Mouse (Mus musculus) intestine, embryonic 14.5 days (tissue): ENCODE results near the gene Traf3ip3. TPM values are rescaled to one million over a fixed set of nuclear protein-coding genes. Genes with fewer than 3 reads are reported as not detected.

ENCODE experiments used
- ATAC-seq: fragments of 200-750 bp; cut with Nextera tagmentation; replicated peaks from 2 replicates; pipeline ENCODE4 v1.8.0; 2017; ENCODE audit warnings: low read depth, moderate number of reproducible peaks, moderate TSS enrichment, moderate library complexity; ENCODE audit not compliant: low FRiP score, low TSS enrichment
- DNase-seq: peaks from one replicate; pipeline ENCODE4 v3.0.0-alpha.2; 2018; ENCODE audit warnings: low spot score
- H3K27ac ChIP-seq: fragments of 300-500 bp; sonication (generic); 2 replicates; pipeline ENCODE4 v1.5.1; 2014; ENCODE audit warnings: low read depth, mild to moderate bottlenecking, control low read depth
- H3K27me3 ChIP-seq: fragments of 300-500 bp; sonication (generic); replicated peaks from 2 replicates; pipeline ENCODE4 v1.6.1; 2014; ENCODE audit warnings: low read length, control low read depth; ENCODE audit not compliant: control insufficient read depth, insufficient read depth
- H3K36me3 ChIP-seq: fragments of 300-500 bp; sonication (generic); 2 replicates; pipeline ENCODE4 v1.6.1; 2014; ENCODE audit warnings: low read length, control low read depth; ENCODE audit not compliant: control insufficient read depth, insufficient read depth
- H3K4me1 ChIP-seq: fragments of 300-500 bp; sonication (generic); replicated peaks from 2 replicates; pipeline ENCODE4 v1.6.1; 2014; ENCODE audit warnings: low read length, control low read depth, mixed read lengths; ENCODE audit not compliant: control insufficient read depth, insufficient read depth
- H3K4me2 ChIP-seq: fragments of 300-500 bp; sonication (generic); 2 replicates; pipeline ENCODE4 v1.6.1; 2014; ENCODE audit warnings: low read length
- H3K4me3 ChIP-seq: fragments of 300-500 bp; sonication (generic); 2 replicates; pipeline ENCODE4 v1.5.1; 2014; ENCODE audit warnings: low read depth, low read length, control low read depth, mixed read lengths
- H3K9ac ChIP-seq: fragments of 300-500 bp; sonication (generic); 2 replicates; pipeline ENCODE4 v1.6.1; 2014; ENCODE audit warnings: mild to moderate bottlenecking, low read length
- H3K9me3 ChIP-seq: fragments of 300-500 bp; sonication (generic); 2 replicates; pipeline ENCODE4 v1.6.1; 2016; ENCODE audit warnings: low read length, control low read depth; ENCODE audit not compliant: control insufficient read depth
- WGBS: fragments of 180-500 bp; shearing (Covaris S2); extraction: QIAGEN DNeasy Blood & Tissue Kit; methylation state at CpG from one replicate; pipeline ENCODE4 v1.1.7; 2014; 5-methylcytosine and 5-hydroxymethylcytosine counted together
- polyA plus RNA-seq: library from polyadenylated mRNA; unstranded; fragments of >200 nt; fragmentation: Nextera tagmentation; extraction: Ambion mirVana; gene quantifications from 2 replicates; pipeline ENCODE4 v1.2.1, GENCODE M21; 2014

Traf3ip3 gene
- polyA plus RNA-seq, 1 experiment from 2014 or later, result 3.5 TPM

DNA sequence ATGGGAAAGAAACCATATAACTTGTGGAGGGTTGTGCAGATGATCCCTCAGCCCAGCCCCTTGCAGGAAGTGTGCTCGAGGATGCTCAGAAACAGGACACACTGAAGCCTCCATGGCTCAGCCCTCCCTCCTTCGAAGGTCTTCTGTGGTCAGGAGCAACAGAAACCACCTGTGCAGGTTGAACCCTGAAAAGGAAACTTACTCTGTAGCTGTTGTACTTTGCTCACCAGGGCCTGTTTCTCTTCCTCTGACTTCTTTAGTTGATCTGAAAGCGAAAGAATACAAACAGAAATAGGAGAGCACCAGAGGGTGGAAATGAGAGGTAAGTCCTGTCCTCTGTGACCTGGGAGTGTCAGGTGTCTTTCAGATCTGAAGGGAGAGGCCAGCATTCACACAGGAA is 20.4 kb downstream of the Traf3ip3 start:
- WGBS, result 72% methylated on average over 3 of the region's 3 CpGs
- Histone ChIP-seq H3K4me2 (no peak overlapping the region), H3K36me3 (no peaks in the 10 kb centered on the region), H3K9ac (no peak overlapping the region), H3K9me3 (no peaks in the 10 kb centered on the region), H3K4me1 (peaks cover 5% of the 10 kb centered on the region; the same call in 1 of the 2 replicates), H3K27ac (no peak overlapping the region), H3K27me3 (no peaks in the 10 kb centered on the region), H3K4me3 (no peak overlapping the region)
- DNase-seq, result no peak
- no peak for ATAC-seq

DNA sequence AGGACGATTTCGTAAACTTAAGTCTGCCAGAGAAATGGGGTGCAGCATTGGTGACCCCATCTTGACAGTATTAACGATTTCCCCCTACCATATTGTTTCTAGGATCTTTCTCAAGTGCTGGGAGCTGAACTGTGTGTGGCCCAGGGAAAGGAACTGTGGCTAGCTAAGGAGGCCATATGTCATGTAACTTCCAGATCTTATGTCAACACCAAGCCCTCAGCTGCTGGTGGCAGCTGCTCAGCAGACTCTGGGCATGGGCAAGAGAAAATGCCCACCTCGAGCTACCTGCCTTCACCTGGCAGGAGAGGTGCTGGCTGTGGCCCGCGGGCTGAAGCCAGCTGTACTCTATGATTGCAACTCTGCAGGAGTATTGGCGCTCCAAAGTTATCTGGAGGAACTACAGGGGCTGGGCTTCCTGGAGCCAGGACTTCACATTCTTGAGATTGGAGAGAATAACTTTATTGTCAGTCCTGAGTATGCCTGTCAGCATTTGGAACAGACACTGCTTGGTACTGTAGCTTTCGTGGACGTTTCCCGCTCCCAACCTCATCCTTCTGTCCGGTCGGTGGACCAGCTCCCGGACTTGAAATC is 27.3 kb downstream of the Traf3ip3 start:
- Histone ChIP-seq H3K27ac (peak overlapping the region; percentile 81), H3K4me2 (peak overlapping the region; percentile 71), H3K9ac (peak overlapping the region; percentile 65), H3K4me1 (peaks cover 36% of the 10 kb centered on the region), H3K27me3 (no peaks in the 10 kb centered on the region), H3K36me3 (no peaks in the 10 kb centered on the region), H3K9me3 (no peaks in the 10 kb centered on the region), H3K4me3 (peak overlapping the region; percentile 50)
- DNase-seq (no peak), ATAC-seq (no peak)
- 82% methylated on average over 13 of the region's 13 CpGs for WGBS

DNA sequence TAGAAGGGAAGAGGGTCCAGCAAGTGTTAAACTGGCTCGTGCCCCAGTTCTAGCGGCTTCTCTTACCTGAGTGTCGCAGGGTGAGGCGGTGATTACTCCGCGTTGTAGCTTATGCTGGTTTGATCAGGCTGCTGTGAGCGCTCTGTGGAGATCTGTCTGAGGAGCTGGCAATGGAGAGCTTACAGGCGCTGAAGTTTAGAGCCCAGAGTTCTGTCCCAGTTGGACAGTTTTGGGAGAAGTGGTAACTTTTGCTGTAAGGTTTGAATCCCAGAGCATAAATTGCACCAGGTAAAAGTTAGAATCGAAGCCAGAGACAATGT is 27.7 kb downstream of the Traf3ip3 start:
- Histone ChIP-seq H3K4me2 (peak overlapping the region; percentile 71), H3K27me3 (no peaks in the 10 kb centered on the region), H3K4me3 (peak overlapping the region; percentile 50), H3K9ac (peak overlapping the region; percentile 65), H3K36me3 (no peaks in the 10 kb centered on the region), H3K9me3 (no peaks in the 10 kb centered on the region), H3K4me1 (peaks cover 35% of the 10 kb centered on the region), H3K27ac (peak overlapping the region; percentile 81)
- no peak; the same call in 1 of the 2 replicates for ATAC-seq
- DNase-seq, result no peak
- 15% methylated on average over 9 of the region's 9 CpGs for WGBS

DNA sequence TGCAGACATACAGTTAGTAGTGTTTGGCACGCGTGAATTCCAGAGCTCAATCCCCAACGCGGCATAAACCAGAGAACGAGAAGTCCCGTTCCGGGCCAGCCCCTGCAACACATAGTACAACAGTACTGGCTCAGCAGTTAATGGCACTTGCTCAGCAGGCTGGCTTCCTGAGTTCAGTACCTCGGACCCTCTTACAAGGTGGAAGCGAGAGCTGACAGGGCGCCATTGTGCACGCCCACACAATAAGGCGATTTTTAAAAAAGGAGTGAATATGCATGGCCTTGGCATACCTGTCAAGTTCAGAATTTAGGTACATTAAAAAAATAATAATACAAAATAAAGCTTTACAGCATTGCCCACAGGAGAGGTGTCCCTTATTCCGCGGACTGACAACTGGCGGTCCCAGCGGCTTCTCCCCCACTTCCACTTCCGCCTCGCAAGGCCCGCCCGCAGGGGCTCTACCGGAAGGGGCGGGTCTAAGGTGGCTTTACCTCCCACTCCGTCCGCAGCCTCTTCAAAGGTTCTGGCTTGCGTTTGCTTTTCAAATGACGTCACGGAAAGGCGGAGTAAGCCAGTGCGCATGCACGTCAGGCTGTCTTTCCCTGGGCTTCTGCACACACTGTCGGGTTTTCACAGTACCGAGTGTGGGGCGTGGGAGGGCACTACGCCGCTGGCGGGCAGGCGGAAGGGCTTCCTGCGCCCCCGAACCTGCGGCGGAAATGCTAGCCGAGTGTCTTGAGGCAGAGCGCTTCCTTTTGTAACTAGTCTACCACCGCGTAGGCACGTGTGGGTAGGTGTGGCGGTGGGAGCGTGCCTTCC is 28.3 kb downstream of the Traf3ip3 start:
- no peaks in the 10 kb centered on the region for H3K9me3 ChIP-seq
- peak overlapping the region; percentile 65 for H3K9ac ChIP-seq
- 1% methylated on average over 48 of the region's 48 CpGs for WGBS
- H3K27ac ChIP-seq, result peak overlapping the region; percentile 81
- H3K4me2 ChIP-seq, result peak overlapping the region; percentile 71
- H3K4me3 ChIP-seq, result peak overlapping the region; percentile 50
- no peaks in the 10 kb centered on the region for H3K27me3 ChIP-seq
- DNase-seq, result peak; percentile 97
- H3K4me1 ChIP-seq, result peaks cover 32% of the 10 kb centered on the region
- ATAC-seq, result peak; percentile 97
- H3K36me3 ChIP-seq, result no peaks in the 10 kb centered on the region

DNA sequence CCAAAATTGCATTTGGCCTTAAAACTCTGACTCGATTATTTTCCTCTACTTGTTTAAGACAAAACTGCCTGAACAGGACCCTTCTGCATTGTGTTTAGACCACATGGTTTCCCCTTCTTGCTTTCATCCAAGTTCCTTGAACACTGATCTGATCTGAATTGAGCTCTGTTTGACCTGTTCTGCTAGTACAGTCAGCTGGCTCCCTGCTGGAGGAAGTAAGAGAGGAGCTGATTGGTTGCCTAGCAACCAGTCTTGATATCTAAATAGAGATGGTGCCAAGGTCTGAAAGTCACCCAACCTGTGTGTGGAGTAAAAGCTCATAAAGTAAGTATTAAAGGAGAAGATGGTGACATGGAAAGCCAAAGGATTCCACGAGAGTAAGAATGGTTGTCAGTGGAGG is 31.6 kb downstream of the Traf3ip3 start:
- Histone ChIP-seq H3K4me3 (no peak overlapping the region), H3K27me3 (no peaks in the 10 kb centered on the region), H3K9me3 (no peaks in the 10 kb centered on the region), H3K4me1 (peaks cover 23% of the 10 kb centered on the region), H3K27ac (no peak overlapping the region), H3K4me2 (no peak overlapping the region), H3K36me3 (0 out of 2 replicates have a peak, but pooled peaks cover 7% of the 10 kb centered on the region), H3K9ac (no peak overlapping the region)
- no peak for DNase-seq
- 66% methylated on average over 2 of the region's 2 CpGs for WGBS
- ATAC-seq, result no peak

DNA sequence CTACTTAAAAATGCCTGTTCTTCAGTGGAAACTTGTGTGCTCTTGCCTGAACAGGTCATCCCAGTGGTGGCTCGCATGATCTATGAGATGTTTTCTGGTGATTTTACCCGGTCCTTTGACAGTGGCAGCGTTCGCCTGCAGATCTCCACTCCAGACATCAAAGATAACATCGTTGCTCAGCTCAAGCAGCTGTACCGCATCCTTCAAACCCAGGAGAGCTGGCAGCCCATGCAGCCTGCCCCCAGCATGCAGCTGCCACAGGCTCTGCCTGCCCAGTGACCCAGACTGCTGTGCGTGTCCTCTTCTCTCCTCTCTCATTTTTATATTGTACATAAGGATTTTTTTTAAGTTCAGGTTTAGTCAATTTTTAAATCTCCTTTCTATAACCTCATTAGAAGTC is 32.3 kb downstream of the Traf3ip3 start:
- no peaks in the 10 kb centered on the region for H3K27me3 ChIP-seq
- H3K36me3 ChIP-seq, result 0 out of 2 replicates have a peak, but pooled peaks cover 7% of the 10 kb centered on the region
- ATAC-seq (no peak), DNase-seq (no peak)
- no peak overlapping the region for H3K27ac ChIP-seq
- peaks cover 17% of the 10 kb centered on the region for H3K4me1 ChIP-seq
- H3K9me3 ChIP-seq, result no peaks in the 10 kb centered on the region
- no peak overlapping the region for H3K4me2 ChIP-seq
- no peak overlapping the region for H3K9ac ChIP-seq
- no peak overlapping the region for H3K4me3 ChIP-seq
- WGBS, result 79% methylated on average over 7 of the region's 7 CpGs

DNA sequence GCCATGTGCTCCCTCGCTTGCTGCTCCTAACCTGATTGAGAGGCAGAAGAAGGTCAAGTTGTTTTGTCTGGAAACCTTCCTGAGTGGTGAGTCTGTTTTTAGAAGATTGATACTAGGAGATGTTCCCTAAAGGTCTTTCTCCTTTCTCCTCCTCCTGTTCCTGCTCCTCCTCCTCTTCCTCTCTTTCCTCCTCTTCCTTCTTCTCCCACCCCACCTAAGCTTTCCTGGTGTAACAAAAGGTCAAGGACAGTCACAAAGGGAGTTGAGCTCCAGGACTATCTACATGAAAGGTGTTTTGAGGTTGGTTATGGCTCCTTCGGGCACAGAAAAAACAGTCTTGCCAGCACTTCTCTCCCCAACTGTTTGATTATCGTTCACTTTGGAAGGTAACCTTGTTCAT is 33.8 kb downstream of the Traf3ip3 start, which contains the start of gene A130010J15Rik:
Gene A130010J15Rik, plus strand, starts transcription at position 301 of the 400 bp plus-strand sequence.
- H3K9ac ChIP-seq, result no peak within 1 kb of the TSS
- DNase-seq (no peak), ATAC-seq (no peak)
- H3K36me3 ChIP-seq, result 0 out of 2 replicates have a peak, but pooled peaks cover 7% of the 10 kb centered on the region
- H3K9me3 ChIP-seq, result no peaks in the 10 kb centered on the region
- no peak within 1 kb of the TSS for H3K4me3 ChIP-seq
- 97% methylated on average over 3 of the region's 3 CpGs for WGBS
- H3K4me2 ChIP-seq, result no peak within 1 kb of the TSS
- peaks cover 13% of the 10 kb centered on the region for H3K4me1 ChIP-seq
- H3K27me3 ChIP-seq, result no peaks in the 10 kb centered on the region
- no peak within 1 kb of the TSS for H3K27ac ChIP-seq

DNA sequence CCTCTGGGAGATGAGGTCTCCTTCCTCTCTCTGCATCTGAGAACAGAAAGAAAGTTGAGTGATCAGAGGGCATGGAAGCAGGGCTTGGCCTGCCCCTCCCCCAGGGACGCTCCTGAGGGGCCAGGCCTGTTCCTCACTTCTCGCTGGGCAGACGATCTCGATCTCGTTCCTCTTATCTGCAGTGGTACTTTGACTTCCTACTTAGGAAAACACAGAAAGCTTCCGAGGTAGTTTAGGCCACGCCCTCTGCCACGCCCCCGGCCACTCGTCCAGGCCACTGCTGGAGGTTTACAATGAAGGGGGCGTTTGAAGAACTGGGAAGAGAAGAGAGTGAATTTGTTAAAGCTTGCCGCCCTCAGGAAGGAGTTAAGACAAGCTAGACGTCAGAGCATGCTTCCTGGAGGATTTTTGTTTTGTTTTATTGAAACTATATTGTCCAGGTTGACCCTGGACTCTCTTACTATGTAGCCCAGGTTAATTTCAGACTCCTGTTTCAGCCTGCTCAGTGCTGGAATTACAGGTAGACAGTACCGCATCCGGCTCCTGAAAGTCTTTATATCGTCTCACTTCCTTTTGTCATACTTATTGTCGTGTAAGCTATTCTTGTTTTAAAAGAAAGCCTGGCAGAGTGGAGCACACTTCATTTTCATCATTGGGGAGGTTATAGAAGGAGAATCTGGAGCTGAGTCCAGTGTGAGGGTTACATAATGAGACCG is 41.0 kb downstream of the Traf3ip3 start:
- Histone ChIP-seq H3K27me3 (no peaks in the 10 kb centered on the region), H3K36me3 (no peaks in the 10 kb centered on the region), H3K4me2 (peak overlapping the region; percentile 49), H3K4me1 (peaks cover 19% of the 10 kb centered on the region), H3K9me3 (no peaks in the 10 kb centered on the region), H3K4me3 (peak overlapping the region; percentile 22; the same call in 1 of the 2 replicates), H3K27ac (peak overlapping the region; percentile 47; the same call in 1 of the 2 replicates), H3K9ac (no peak overlapping the region)
- DNase-seq (peak; percentile 87), ATAC-seq (peak; percentile 82)
- 13% methylated on average over 18 of the region's 18 CpGs for WGBS
